Mouse (Mus musculus) urinary bladder, postnatal 25 days (tissue): Measurements from ENCODE around the gene Zfp239.

Source experiments
- DNase-seq: peaks from one replicate; pipeline ENCODE4 v3.0.0; 2022; ENCODE audit warnings: low spot score

The Zfp239 gene

DNA sequence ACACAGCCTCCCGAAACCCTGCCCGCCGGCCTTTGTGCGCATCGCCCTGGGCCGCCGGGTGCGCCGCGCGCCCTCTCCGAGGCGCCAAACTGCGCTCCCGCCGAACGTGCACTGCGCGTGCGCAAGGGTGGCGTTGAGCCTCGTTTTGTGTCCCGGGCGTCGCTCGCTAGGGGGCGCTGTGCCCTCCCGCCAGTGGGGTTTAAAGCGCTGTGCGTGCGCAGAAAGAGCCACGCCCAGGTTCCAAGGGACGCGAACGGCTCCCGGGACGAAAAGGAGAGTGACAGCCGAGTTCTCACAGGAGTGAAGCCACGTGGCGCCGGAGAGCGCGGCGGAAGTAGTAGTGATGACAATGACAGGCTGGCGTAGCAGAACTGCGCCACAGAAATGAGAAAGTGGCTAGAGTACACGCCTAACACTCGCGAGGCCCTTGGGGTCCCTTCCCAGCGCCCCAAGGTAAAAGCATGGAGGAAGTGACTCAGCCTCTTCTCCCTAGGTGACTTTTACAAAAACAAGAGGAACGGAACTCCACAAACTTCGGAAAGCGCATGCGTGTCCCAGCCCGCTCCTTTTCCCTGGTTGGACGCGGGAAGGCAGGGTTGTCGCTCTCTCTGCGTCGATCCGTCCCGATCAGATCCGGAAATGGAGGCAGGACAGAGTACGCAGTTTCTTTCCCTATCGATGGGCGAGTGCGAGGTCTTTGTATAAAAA lies 17.7 kb downstream of the Zfp239 start:
- DNase-seq: peak; percentile 100

GRCm38 (mm10) chr6:117880394-117880838 lies 18.5 kb downstream of the Zfp239 start:
- DNase-seq: no peak

- no peak for DNase-seq
Observed at GRCm38 (mm10) chr6:117881229-117881628, 19.3 kb downstream of the Zfp239 start.

DNA sequence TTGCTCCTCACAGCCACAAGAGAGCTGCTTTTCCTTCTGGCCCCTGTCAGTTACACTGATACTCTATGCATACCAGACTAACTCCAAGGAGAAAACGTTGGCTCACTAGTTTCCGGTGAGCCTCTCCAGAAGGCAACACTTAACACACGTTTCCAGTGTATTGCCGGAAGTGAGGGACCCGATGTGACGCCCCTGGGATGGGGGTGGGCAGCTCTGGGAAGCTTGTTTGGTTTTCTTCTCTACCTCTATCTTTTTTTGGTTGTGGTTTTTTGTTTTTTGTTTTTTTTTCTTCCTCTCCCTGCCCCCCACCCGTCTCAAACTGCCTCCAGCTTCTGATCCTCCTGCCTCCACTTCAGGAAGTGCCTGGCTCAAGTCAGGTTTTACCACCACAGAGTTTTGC lies 20.1 kb downstream of the Zfp239 start:
- no peak for DNase-seq

DNA sequence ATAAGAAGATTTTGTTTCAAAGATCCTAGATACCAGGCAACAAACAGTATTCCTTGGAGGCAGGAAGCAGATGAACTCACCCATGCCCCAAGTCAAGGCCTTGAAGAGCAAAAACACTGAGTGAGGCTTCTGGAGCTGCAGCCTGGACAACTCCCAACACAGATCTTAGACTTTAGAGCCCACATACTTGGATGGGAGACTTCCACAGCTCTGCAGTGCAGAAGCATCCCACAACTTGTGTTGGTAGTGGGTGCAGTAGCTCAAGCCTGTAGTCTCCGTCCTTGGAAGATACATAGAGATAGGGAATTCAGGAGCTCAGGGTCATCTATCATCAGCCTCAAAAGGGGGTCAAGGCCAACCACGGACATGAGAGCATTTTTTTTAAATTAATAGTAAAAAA lies 24.0 kb downstream of the Zfp239 start:
- no peak for DNase-seq

DNA sequence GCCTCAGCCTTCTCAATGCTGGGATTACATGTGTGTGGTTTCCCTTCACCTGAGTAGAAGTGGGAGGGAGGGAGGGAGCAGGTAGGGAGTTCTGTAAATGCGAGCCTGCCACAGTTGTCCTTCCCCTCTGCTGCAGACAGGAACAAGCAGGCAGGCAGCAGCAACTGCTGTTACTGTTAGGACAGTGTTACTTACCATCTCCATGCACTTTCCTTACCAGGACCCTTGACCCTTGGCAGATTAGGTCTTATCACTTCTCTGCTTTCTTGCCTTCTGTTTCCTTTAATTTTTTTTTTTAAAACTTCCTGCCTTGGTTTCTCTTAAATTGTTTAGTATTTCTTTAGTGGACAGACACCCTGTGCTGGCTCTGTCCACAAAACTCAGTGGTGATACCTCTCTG lies 26.1 kb downstream of the Zfp239 start:
- no peak for DNase-seq

- DNase-seq: no peak
Observed at GRCm38 (mm10) chr6:117888642-117889096, 26.8 kb downstream of the Zfp239 start.

DNA sequence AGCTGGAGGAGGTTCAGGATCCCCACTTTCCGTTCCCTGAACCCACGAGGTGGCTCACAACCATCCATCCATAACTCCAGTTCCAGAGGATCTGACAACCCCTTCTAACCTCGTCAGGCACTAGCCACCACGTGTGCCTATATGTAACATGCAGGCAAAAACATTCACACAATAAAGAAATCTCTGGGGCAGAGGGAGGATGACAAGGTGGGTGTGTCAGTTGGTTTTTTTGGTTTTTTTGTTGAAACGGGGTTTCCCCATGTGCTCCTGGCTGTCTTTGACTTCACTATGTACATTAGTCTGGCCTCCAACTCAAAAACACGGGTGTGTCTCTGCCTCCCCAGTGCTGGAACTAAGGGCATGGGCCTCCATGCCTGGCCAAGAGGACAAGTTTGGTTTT lies 28.4 kb downstream of the Zfp239 start:
- no peak for DNase-seq

DNA sequence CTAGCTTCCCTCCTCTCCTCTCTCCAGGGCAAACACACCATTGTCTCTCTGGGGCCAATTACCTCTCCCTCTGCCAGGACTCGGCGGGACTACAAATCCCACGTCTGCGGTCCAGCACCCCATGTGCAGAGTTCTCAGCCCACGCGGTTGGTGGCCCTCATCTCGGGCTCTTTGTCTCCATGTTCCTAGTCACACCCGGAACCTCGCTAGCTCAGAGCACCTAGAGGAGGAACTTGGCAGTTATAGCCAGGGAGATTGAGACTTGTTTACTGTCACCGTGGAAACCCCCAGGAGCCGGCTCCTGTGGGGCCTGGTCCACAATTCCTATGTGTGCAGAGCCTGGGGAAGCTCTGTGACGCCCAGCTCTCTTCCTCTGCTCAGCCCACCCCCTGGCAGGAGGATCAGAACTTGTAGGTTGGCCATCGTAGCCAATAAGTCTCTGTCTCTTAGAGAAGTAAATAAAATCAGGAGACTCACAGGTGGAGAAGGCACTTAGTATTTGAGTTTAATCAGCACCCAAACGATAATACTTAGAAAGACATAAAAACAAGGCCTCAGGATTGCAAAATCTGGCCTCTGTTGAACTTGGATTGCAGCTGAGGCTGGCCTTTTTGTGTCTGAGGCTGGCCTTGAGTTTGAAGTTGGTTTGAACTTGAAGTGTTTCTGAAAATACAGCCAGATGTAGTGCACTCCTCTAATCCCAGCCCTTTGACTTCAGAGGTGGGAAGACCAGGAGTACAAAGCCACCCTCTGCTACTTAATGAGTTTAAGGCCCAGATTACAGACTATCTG lies 29.7 kb downstream of the Zfp239 start:
- no peak for DNase-seq

DNA sequence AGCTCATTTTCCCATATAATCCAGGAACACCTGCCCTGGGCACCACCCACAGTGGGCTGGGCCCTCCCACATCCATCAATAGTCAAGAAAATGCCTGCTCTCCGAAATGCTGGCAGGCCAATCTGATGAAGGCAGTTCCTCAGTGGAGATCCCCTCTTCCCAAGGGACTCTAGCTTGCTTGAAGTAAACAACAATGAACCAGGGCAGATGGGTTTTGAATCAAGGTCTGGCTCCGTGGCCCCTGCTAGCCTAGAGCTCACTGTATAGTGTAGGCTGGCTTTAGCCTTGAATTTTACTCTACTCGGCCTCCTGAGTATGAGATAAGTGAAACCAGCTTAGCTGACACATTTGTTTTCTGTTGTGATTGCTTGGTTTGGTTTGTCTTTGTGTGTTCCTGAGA lies 30.5 kb downstream of the Zfp239 start:
- DNase-seq: no peak

DNA sequence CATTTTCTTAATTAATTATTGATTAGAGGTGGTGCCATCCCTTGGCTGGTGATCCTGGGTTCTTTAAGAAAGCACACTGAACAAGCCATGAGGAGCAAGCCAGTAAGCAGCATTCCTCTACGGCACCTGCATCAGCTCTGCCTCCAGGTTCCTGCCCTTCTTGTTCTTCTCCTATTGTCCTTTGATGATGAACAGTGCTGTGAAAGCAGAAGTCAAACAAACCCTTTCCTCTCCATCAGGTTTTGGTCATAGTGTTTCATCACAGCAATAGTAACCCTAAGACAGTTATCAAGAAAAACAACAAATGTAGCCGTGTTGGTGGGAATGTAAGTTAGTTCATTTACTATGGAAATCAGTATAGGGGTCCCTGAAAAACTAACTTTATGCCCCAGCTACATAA lies 31.5 kb downstream of the Zfp239 start:
- DNase-seq: no peak

DNA sequence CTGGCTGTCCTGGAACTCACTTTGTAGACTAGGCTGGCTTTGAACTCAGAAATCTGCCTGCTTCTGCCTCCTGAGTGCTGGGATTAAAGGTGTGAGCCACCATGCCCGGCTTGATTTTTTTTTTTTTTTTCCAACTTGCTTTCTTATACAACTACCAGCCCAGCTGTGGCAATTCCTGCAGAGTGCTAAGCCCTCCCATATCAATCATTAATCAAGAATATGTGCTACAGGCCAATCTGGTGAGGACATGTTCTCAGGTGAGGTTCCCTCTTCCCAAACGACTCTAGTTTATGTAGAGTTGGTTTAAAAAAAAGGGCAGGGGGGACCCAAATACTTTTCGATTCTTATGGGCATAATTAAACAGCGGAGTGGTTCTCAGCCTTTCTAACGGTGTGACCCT lies 35.9 kb downstream of the Zfp239 start:
- DNase-seq: no peak

- DNase-seq: no peak
Observed at GRCm38 (mm10) chr6:117900126-117901080, 38.5 kb downstream of the Zfp239 start, which contains the start of gene Hnrnpf. Gene Hnrnpf, plus strand, starts transcription at chr6:117900324.

DNA sequence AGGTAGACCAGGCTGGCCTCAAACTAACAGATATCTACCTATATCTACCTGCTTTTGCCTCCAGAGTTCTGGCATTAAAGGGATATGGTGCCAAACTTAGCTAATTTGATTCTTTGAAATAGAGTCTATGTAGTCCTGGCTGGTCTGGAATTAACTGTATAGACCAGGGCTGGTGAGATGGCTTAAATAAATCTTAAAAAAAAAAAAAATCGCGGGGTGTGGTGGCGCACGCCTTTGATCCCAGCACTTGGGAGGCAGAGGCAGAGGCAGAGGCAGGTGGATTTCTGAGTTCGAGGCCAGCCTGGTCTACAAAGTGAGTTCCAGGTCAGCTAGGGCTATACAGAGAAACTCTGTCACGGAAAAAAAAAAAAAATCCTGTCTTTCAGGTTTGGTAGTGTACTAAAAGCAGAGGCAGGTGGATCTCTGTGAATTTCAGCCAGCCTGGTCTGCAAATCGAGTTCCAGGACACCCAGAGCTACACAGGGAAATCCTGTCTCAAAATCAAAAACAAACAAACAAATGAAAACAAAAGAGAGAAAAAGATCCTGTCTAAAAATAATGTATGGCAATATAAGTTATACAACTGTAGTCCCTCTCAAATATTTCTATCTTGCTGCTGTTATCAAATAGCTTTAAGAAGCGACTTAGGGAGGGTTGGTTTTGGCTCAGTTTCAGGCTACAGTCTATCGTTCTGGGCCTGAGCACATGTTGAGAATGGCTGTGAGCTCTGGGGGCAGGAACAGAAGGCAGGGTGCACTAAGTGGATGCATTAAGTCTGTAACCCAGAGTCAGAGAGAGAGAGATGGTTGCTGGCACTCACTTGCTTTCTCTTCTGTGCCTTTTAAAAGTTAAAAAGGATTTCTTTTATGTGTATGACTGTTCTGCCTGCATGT lies 39.9 kb downstream of the Zfp239 start:
- no peak for DNase-seq

DNA sequence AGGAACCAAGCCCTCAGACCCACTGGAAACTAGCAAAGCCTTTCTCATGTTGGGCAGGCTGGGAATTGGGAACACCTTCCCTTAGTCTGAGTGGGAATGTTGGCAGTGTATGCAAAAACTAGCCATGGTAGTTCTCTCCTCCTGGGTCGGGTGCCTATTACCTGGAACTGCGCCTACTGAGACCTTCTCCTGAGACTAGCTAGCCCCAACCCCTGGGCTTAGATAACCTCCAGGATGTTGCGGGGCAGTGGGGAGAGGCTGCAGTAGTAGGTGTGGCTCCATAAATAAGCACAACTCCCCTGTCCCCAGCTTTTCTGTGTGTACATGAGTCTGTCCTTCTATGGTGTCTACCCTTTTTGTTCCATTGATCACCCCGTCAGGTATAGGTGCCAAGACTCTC lies 40.7 kb downstream of the Zfp239 start:
- DNase-seq: no peak

DNA sequence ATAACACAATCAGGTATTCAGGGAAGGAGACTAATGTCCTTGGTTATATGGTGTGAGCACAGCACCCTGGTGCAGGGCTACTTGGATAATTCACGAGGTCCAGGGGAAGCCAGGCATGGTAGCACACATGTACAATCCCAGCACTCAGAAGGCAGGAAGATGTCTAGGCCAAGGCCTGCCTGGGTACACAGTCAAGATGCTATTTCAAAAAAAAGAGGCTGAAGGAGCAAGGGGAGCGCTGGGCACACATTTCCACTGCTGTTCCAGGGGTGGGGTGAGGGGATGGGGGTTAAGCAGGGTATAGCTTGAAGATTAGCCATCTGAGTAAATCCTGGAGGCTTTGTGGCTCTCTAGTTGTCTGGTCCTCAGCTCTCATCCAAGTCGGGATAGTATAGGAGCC lies 41.9 kb downstream of the Zfp239 start:
- no peak for DNase-seq

- no peak for DNase-seq
Observed at GRCm38 (mm10) chr6:117905260-117905930, 43.5 kb downstream of the Zfp239 start.

GRCm38 (mm10) chr6:117906015-117906531 lies 44.2 kb downstream of the Zfp239 start:
- no peak for DNase-seq

- DNase-seq: peak; percentile 90
Observed at GRCm38 (mm10) chr6:117906590-117907271, 44.8 kb downstream of the Zfp239 start.
